Mouse (Mus musculus) hindbrain, embryonic 13.5 days (tissue): ENCODE measurements around the gene Padi2. TPM values are rescaled to one million over a fixed set of nuclear protein-coding genes. Genes with fewer than 3 reads are reported as not detected.

Source experiments
- ATAC-seq: fragments of 200-750 bp; cut with Nextera tagmentation; 2 replicates; pipeline ENCODE4 v1.8.0; 2017; ENCODE audit warnings: moderate TSS enrichment; ENCODE audit not compliant: low FRiP score
- H3K27ac ChIP-seq: fragments of 300-500 bp; sonication (generic); 2 replicates; pipeline ENCODE4 v1.5.1; 2015; ENCODE audit warnings: inconsistent platforms, mild to moderate bottlenecking, moderate library complexity
- H3K27me3 ChIP-seq: fragments of 300-500 bp; sonication (generic); 2 replicates; pipeline ENCODE4 v1.6.1; 2015; ENCODE audit warnings: mild to moderate bottlenecking, inconsistent platforms
- H3K36me3 ChIP-seq: fragments of 300-500 bp; sonication (generic); 2 replicates; pipeline ENCODE4 v1.6.1; 2015; ENCODE audit warnings: mild to moderate bottlenecking, inconsistent platforms
- H3K4me1 ChIP-seq: fragments of 300-500 bp; sonication (generic); replicated peaks from 2 replicates; pipeline ENCODE4 v1.6.1; 2015; ENCODE audit warnings: inconsistent platforms
- H3K4me2 ChIP-seq: fragments of 300-500 bp; sonication (generic); 2 replicates; pipeline ENCODE4 v1.6.1; 2015; ENCODE audit warnings: inconsistent platforms, mild to moderate bottlenecking, moderate library complexity
- H3K4me3 ChIP-seq: fragments of 300-500 bp; sonication (generic); 2 replicates; pipeline ENCODE4 v1.5.1; 2015; ENCODE audit warnings: mild to moderate bottlenecking, inconsistent platforms
- H3K9ac ChIP-seq: fragments of 300-500 bp; sonication (generic); 2 replicates; pipeline ENCODE4 v1.6.1; 2015; ENCODE audit warnings: mild to moderate bottlenecking, inconsistent platforms
- H3K9me3 ChIP-seq: fragments of 300-500 bp; sonication (generic); 2 replicates; pipeline ENCODE4 v1.6.1; 2016; ENCODE audit warnings: inconsistent platforms
- WGBS: fragments of 180-500 bp; shearing (Covaris S2); methylation state at CpG from one replicate; pipeline ENCODE4 v1.1.7; 2015; 5-methylcytosine and 5-hydroxymethylcytosine counted together
- polyA plus RNA-seq: library from polyadenylated mRNA; unstranded; fragments of >200 nt; fragmentation: Nextera tagmentation; extraction: Ambion mirVana; gene quantifications from 2 replicates; pipeline ENCODE4 v1.2.1, GENCODE M21; 2015

Gene Padi2
- polyA plus RNA-seq, 1 experiment from 2014 or later: 1.1 TPM

- Histone ChIP-seq H3K36me3 (no peaks in the 10 kb centered on the region), H3K27ac (no peak overlapping the region), H3K9ac (no peak overlapping the region), H3K27me3 (peaks cover 38% of the 10 kb centered on the region), H3K4me2 (no peak overlapping the region), H3K4me3 (no peak overlapping the region), H3K9me3 (no peaks in the 10 kb centered on the region), H3K4me1 (peaks cover 17% of the 10 kb centered on the region)
- no peak for ATAC-seq
- 93% methylated on average over 9 of the region's 9 CpGs for WGBS
Observed at GRCm38 (mm10) chr4:140911416-140911815, 5.3 kb downstream of the Padi2 start.

GRCm38 (mm10) chr4:140912271-140912833, 6.2 kb downstream of the Padi2 start:
- H3K9ac ChIP-seq: no peak overlapping the region
- peaks cover 14% of the 10 kb centered on the region for H3K4me1 ChIP-seq
- H3K9me3 ChIP-seq: no peaks in the 10 kb centered on the region
- ATAC-seq: no peak
- H3K4me3 ChIP-seq: no peak overlapping the region
- no peak overlapping the region for H3K4me2 ChIP-seq
- H3K36me3 ChIP-seq: no peaks in the 10 kb centered on the region
- WGBS: 84% methylated on average over 10 of the region's 10 CpGs
- no peak overlapping the region for H3K27ac ChIP-seq
- H3K27me3 ChIP-seq: peaks cover 28% of the 10 kb centered on the region

GRCm38 (mm10) chr4:140913565-140913964, 7.4 kb downstream of the Padi2 start:
- Histone ChIP-seq H3K9ac (no peak overlapping the region), H3K4me1 (peaks cover 14% of the 10 kb centered on the region), H3K4me3 (no peak overlapping the region), H3K9me3 (no peaks in the 10 kb centered on the region), H3K36me3 (no peaks in the 10 kb centered on the region), H3K4me2 (no peak overlapping the region), H3K27me3 (peaks cover 16% of the 10 kb centered on the region), H3K27ac (no peak overlapping the region)
- 93% methylated on average over 9 of the region's 9 CpGs for WGBS
- ATAC-seq: no peak

GRCm38 (mm10) chr4:140914731-140915131, 8.6 kb downstream of the Padi2 start:
- Histone ChIP-seq H3K9ac (no peak overlapping the region), H3K36me3 (no peaks in the 10 kb centered on the region), H3K27ac (0 out of 2 replicates have a peak overlapping the region, but pooled peaks have one; percentile 27), H3K4me2 (no peak overlapping the region), H3K4me1 (peaks cover 18% of the 10 kb centered on the region), H3K4me3 (no peak overlapping the region), H3K27me3 (peaks cover 4% of the 10 kb centered on the region; the same call in 1 of the 2 replicates), H3K9me3 (no peaks in the 10 kb centered on the region)
- no peak for ATAC-seq
- WGBS: 52% methylated on average over 6 of the region's 6 CpGs

GRCm38 (mm10) chr4:140915235-140915634, 9.1 kb downstream of the Padi2 start:
- Histone ChIP-seq H3K36me3 (no peaks in the 10 kb centered on the region), H3K9me3 (no peaks in the 10 kb centered on the region), H3K27me3 (0 out of 2 replicates have a peak, but pooled peaks cover 4% of the 10 kb centered on the region), H3K27ac (0 out of 2 replicates have a peak overlapping the region, but pooled peaks have one; percentile 27), H3K4me3 (no peak overlapping the region), H3K4me1 (peaks cover 18% of the 10 kb centered on the region), H3K4me2 (no peak overlapping the region), H3K9ac (no peak overlapping the region)
- 83% methylated on average over 3 of the region's 3 CpGs for WGBS
- ATAC-seq: no peak

- peaks cover 17% of the 10 kb centered on the region for H3K4me1 ChIP-seq
- no peaks in the 10 kb centered on the region for H3K36me3 ChIP-seq
- 87% methylated on average over 5 of the region's 5 CpGs for WGBS
- no peak overlapping the region for H3K4me2 ChIP-seq
- no peak overlapping the region for H3K27ac ChIP-seq
- no peak overlapping the region for H3K9ac ChIP-seq
- 0 out of 2 replicates have a peak, but pooled peaks cover 1% of the 10 kb centered on the region for H3K27me3 ChIP-seq
- no peaks in the 10 kb centered on the region for H3K9me3 ChIP-seq
- no peak overlapping the region for H3K4me3 ChIP-seq
- no peak for ATAC-seq
Observed at GRCm38 (mm10) chr4:140916296-140916695, 10.2 kb downstream of the Padi2 start.

- Histone ChIP-seq H3K9me3 (no peaks in the 10 kb centered on the region), H3K36me3 (no peaks in the 10 kb centered on the region), H3K27me3 (no peaks in the 10 kb centered on the region), H3K4me3 (no peak overlapping the region), H3K4me2 (no peak overlapping the region), H3K4me1 (peaks cover 17% of the 10 kb centered on the region), H3K9ac (no peak overlapping the region), H3K27ac (no peak overlapping the region)
- no peak for ATAC-seq
- WGBS: 93% methylated on average over 9 of the region's 9 CpGs
Observed at GRCm38 (mm10) chr4:140917451-140917850, 11.3 kb downstream of the Padi2 start.

- Histone ChIP-seq H3K27me3 (no peaks in the 10 kb centered on the region), H3K4me1 (peaks cover 9% of the 10 kb centered on the region; the same call in 1 of the 2 replicates), H3K4me2 (no peak overlapping the region), H3K9me3 (no peaks in the 10 kb centered on the region), H3K27ac (no peak overlapping the region), H3K9ac (0 out of 2 replicates have a peak overlapping the region, but pooled peaks have one; percentile 19), H3K4me3 (no peak overlapping the region), H3K36me3 (no peaks in the 10 kb centered on the region)
- no peak for ATAC-seq
- 72% methylated on average over 11 of the region's 11 CpGs for WGBS
Observed at GRCm38 (mm10) chr4:140919974-140920836, 14.1 kb downstream of the Padi2 start.

- Histone ChIP-seq H3K27ac (no peak overlapping the region), H3K4me2 (no peak overlapping the region), H3K9me3 (no peaks in the 10 kb centered on the region), H3K9ac (no peak overlapping the region), H3K4me3 (no peak overlapping the region), H3K36me3 (no peaks in the 10 kb centered on the region), H3K27me3 (no peaks in the 10 kb centered on the region), H3K4me1 (peaks cover 9% of the 10 kb centered on the region; the same call in 1 of the 2 replicates)
- no peak for ATAC-seq
- 87% methylated on average over 5 of the region's 5 CpGs for WGBS
Observed at GRCm38 (mm10) chr4:140922508-140922907, 16.4 kb downstream of the Padi2 start.

GRCm38 (mm10) chr4:140925648-140926047, 19.5 kb downstream of the Padi2 start:
- ATAC-seq: no peak
- no peak overlapping the region for H3K4me3 ChIP-seq
- H3K9me3 ChIP-seq: no peaks in the 10 kb centered on the region
- H3K27ac ChIP-seq: no peak overlapping the region
- no peaks in the 10 kb centered on the region for H3K27me3 ChIP-seq
- H3K36me3 ChIP-seq: no peaks in the 10 kb centered on the region
- 0 out of 2 replicates have a peak overlapping the region, but pooled peaks have one; percentile 1 for H3K9ac ChIP-seq
- H3K4me1 ChIP-seq: peaks cover 7% of the 10 kb centered on the region
- 87% methylated on average over 8 of the region's 8 CpGs for WGBS
- no peak overlapping the region for H3K4me2 ChIP-seq

GRCm38 (mm10) chr4:140928349-140928748, 22.2 kb downstream of the Padi2 start:
- Histone ChIP-seq H3K9me3 (no peaks in the 10 kb centered on the region), H3K36me3 (no peaks in the 10 kb centered on the region), H3K4me1 (peaks cover 19% of the 10 kb centered on the region), H3K9ac (no peak overlapping the region), H3K4me3 (no peak overlapping the region), H3K27me3 (no peaks in the 10 kb centered on the region), H3K27ac (no peak overlapping the region), H3K4me2 (no peak overlapping the region)
- WGBS: 82% methylated on average over 9 of the region's 9 CpGs
- no peak for ATAC-seq

- no peak overlapping the region for H3K4me3 ChIP-seq
- no peaks in the 10 kb centered on the region for H3K36me3 ChIP-seq
- peak; percentile 57 for ATAC-seq
- H3K9me3 ChIP-seq: no peaks in the 10 kb centered on the region
- H3K4me1 ChIP-seq: peaks cover 19% of the 10 kb centered on the region
- no peaks in the 10 kb centered on the region for H3K27me3 ChIP-seq
- H3K9ac ChIP-seq: no peak overlapping the region
- H3K27ac ChIP-seq: peak overlapping the region; percentile 32; the same call in 1 of the 2 replicates
- H3K4me2 ChIP-seq: no peak overlapping the region
- 61% methylated on average over 8 of the region's 8 CpGs for WGBS
Observed at GRCm38 (mm10) chr4:140929745-140930144, 23.6 kb downstream of the Padi2 start.
